Mouse (Mus musculus): ENCODE data around the gene Arrdc2. TPM values are rescaled to one million over a fixed set of nuclear protein-coding genes. Genes with fewer than 3 reads are reported as not detected.

Gene Arrdc2
- polyA plus RNA-seq, 1 experiment from 2014 or later = 2.4 TPM

DNA sequence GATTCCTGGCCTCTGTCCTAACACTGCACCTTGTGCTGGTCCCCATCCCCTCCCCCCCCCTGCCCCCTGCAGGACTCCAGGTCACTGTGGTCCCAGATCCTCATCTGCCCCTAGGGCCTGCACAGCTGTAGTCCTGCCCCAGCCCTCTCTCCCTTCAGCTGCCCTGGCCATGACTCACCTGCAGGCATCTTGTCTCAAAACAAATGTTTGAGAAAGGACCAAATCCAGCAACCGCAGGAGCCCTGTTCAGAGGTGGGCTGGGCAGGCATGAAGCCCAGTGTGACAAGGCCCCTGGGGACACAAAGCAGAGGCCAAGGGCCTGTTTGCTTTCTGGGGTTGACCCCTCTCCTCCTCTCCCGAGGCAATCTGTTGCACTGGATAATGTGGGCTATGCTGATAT lies 38.7 kb upstream of the Arrdc2 start:
- Histone ChIP-seq H3K9ac (ENCODE audit: low read depth, low read length) (no peak overlapping the region), H3K4me3 (ENCODE audit: low read depth, low read length) (no peak overlapping the region), H3K4me2 (no peak overlapping the region), H3K27me3 (ENCODE audit: control insufficient read depth, insufficient read depth, low read length) (no peaks in the 10 kb centered on the region), H3K36me3 (ENCODE audit: control insufficient read depth, insufficient read depth, low read length) (no peaks in the 10 kb centered on the region), H3K4me1 (ENCODE audit: control insufficient read depth, insufficient read depth, low read length) (peaks cover 6% of the 10 kb centered on the region; the same call in 1 of the 2 replicates), H3K27ac (ENCODE audit: low read depth, low read length) (no peak overlapping the region), H3K9me3 (replicated peaks; ENCODE audit: control insufficient read depth, low read length) (no peaks in the 10 kb centered on the region)
- WGBS (ENCODE audit: insufficient replicate concordance) = 43% methylated on average over 2 of the region's 2 CpGs
- no peak for ATAC-seq (replicated peaks; ENCODE audit: insufficient number of reproducible peaks, low FRiP score, low TSS enrichment)

DNA sequence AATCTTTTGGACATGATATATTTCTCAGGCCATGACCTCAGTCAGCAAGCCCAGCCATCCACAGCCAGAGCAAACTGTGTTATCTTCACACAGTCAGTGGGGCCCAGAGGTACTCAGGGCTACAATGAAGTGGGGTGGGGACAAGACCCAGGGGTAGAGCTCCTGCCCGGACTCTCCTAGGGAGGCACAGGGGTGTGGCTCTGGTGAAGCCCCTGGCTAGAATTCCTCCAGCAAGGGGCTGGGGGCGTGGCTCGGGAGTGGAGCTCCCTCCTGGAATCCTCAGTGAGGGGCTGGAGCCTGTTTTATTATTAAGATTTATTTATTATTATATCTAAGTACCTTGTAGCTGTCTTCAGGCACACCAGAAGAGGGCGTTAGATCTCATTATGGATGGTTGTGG lies 36.9 kb upstream of the Arrdc2 start:
- H3K36me3 ChIP-seq (ENCODE audit: control insufficient read depth, insufficient read depth, low read length) = no peaks in the 10 kb centered on the region
- H3K4me1 ChIP-seq (ENCODE audit: control insufficient read depth, insufficient read depth, low read length) = peaks cover 6% of the 10 kb centered on the region; the same call in 1 of the 2 replicates
- no peaks in the 10 kb centered on the region for H3K27me3 ChIP-seq (ENCODE audit: control insufficient read depth, insufficient read depth, low read length)
- H3K4me3 ChIP-seq (ENCODE audit: low read depth, low read length) = no peak overlapping the region
- H3K4me2 ChIP-seq = no peak overlapping the region
- no peaks in the 10 kb centered on the region for H3K9me3 ChIP-seq (replicated peaks; ENCODE audit: control insufficient read depth, low read length)
- ATAC-seq (replicated peaks; ENCODE audit: insufficient number of reproducible peaks, low FRiP score, low TSS enrichment) = no peak
- 52% methylated on average over 4 of the region's 4 CpGs for WGBS (ENCODE audit: insufficient replicate concordance)
- no peak overlapping the region for H3K27ac ChIP-seq (ENCODE audit: low read depth, low read length)
- H3K9ac ChIP-seq (ENCODE audit: low read depth, low read length) = no peak overlapping the region

DNA sequence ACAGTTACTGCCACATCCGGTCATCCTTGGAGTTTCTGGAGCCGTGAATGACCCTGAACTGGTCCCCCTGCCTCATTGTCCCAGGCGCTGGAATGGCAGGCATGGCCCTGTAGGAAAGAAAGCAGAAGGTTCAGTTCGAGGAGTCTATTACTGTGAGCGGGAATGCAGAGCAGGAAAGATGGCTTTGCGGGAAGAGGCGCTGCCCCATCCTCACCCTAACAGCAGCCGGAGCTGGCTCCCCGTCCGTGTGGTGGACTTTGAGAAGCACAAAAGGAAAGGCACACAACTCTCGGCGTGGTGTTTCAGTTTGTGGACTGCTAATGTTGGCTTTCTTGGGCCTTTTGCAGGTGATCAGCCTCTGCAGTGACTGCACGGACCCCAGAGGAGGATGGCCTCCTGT lies 34.9 kb upstream of the Arrdc2 start:
- H3K27me3 ChIP-seq (ENCODE audit: control insufficient read depth, insufficient read depth, low read length) = no peaks in the 10 kb centered on the region
- H3K9ac ChIP-seq (ENCODE audit: low read depth, low read length) = no peak overlapping the region
- no peaks in the 10 kb centered on the region for H3K9me3 ChIP-seq (replicated peaks; ENCODE audit: control insufficient read depth, low read length)
- no peak overlapping the region for H3K4me3 ChIP-seq (ENCODE audit: low read depth, low read length)
- H3K36me3 ChIP-seq (ENCODE audit: control insufficient read depth, insufficient read depth, low read length) = no peaks in the 10 kb centered on the region
- WGBS (ENCODE audit: insufficient replicate concordance) = 86% methylated on average over 13 of the region's 13 CpGs
- no peak for ATAC-seq (replicated peaks; ENCODE audit: insufficient number of reproducible peaks, low FRiP score, low TSS enrichment)
- H3K4me1 ChIP-seq (ENCODE audit: control insufficient read depth, insufficient read depth, low read length) = peaks cover 3% of the 10 kb centered on the region; the same call in 1 of the 2 replicates
- H3K27ac ChIP-seq (ENCODE audit: low read depth, low read length) = no peak overlapping the region
- no peak overlapping the region for H3K4me2 ChIP-seq

DNA sequence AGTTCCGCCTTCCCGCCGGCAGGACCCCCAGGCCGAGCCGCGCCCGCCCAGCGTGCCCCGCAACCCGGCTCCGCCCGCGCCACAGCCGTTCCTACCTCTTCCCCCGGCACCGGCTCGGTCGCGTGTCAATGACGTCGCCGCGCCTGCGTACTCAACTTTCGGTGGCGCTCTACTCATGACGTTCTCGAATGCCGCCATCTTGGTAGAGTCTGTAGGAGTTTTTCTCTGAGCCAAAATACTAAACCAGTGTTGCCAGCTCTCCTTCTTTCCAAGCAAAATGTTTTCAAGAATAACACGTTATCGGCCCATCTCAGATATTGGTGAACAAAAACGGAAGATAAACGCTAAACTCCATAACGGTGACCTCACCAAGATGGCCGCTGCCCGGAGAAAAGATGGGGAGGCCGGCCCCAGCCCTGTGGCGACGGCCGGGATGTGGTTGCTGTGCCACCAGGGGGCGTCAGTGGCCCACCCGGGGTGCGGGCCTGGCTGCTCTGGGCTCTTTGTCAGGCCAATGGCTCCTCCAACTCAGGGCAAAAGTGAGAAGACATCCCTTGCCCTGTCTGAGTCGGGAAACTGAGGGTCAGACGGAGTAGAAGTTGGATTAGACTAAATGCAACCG lies 34.0 kb upstream of the Arrdc2 start, which contains the start of gene Ccdc124:
Ccdc124 (minus strand) TSS at position 572 of the 622 bp plus-strand sequence.
- peak; percentile 80 for ATAC-seq (replicated peaks; ENCODE audit: insufficient number of reproducible peaks, low FRiP score, low TSS enrichment)
- no peaks in the 10 kb centered on the region for H3K27me3 ChIP-seq (ENCODE audit: control insufficient read depth, insufficient read depth, low read length)
- H3K4me3 ChIP-seq (ENCODE audit: low read depth, low read length) = peak within 1 kb of the TSS; percentile 79
- peak within 1 kb of the TSS; percentile 73 for H3K27ac ChIP-seq (ENCODE audit: low read depth, low read length)
- no peaks in the 10 kb centered on the region for H3K9me3 ChIP-seq (replicated peaks; ENCODE audit: control insufficient read depth, low read length)
- peak within 1 kb of the TSS; percentile 83 for H3K9ac ChIP-seq (ENCODE audit: low read depth, low read length)
- H3K4me2 ChIP-seq = peak within 1 kb of the TSS; percentile 89
- 1% methylated on average over 43 of the region's 46 CpGs for WGBS (ENCODE audit: insufficient replicate concordance)
- peaks cover 12% of the 10 kb centered on the region for H3K4me1 ChIP-seq (ENCODE audit: control insufficient read depth, insufficient read depth, low read length)
- no peaks in the 10 kb centered on the region for H3K36me3 ChIP-seq (ENCODE audit: control insufficient read depth, insufficient read depth, low read length)

DNA sequence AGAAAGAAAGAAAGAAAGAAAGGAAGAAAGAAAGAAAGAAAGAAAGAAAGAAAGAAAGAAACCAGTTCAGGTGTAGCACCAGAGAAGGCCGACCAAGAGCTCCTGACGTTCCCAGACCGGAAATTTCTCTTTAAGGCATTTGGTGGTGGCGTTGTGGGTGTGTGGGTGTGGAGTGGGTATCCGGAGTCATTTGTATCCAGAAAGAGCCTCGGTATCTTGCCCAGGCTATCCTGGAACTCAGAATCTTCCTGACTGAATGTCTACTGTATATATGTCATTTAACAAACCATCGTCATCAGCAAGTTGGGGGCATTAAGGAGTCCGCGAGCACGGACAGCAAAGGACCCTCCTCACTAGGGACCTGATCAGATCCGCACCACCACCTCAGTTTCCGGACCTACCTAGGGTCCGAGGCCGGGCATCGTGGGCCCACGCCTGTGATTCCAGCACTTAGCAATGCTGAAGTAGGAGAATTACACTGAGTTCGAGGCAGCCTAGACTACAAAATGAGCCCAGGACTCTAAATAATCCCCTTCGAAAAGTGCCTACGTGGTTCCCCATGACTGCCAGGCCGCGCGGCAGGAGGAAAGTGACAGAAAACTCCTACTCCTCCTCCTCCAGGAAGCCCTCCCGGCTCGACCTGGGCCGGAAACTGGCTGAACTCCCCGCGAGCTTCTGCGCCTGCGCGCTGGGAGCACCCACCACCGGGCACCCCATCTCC lies 33.3 kb upstream of the Arrdc2 start:
- Histone ChIP-seq H3K36me3 (ENCODE audit: control insufficient read depth, insufficient read depth, low read length) (no peaks in the 10 kb centered on the region), H3K4me2 (peak overlapping the region; percentile 89), H3K4me1 (ENCODE audit: control insufficient read depth, insufficient read depth, low read length) (peaks cover 15% of the 10 kb centered on the region), H3K9me3 (replicated peaks; ENCODE audit: control insufficient read depth, low read length) (no peaks in the 10 kb centered on the region), H3K27me3 (ENCODE audit: control insufficient read depth, insufficient read depth, low read length) (no peaks in the 10 kb centered on the region), H3K27ac (ENCODE audit: low read depth, low read length) (peak overlapping the region; percentile 73), H3K9ac (ENCODE audit: low read depth, low read length) (peak overlapping the region; percentile 83), H3K4me3 (ENCODE audit: low read depth, low read length) (peak overlapping the region; percentile 79)
- 4% methylated on average over 31 of the region's 31 CpGs for WGBS (ENCODE audit: insufficient replicate concordance)
- ATAC-seq (replicated peaks; ENCODE audit: insufficient number of reproducible peaks, low FRiP score, low TSS enrichment) = no peak

DNA sequence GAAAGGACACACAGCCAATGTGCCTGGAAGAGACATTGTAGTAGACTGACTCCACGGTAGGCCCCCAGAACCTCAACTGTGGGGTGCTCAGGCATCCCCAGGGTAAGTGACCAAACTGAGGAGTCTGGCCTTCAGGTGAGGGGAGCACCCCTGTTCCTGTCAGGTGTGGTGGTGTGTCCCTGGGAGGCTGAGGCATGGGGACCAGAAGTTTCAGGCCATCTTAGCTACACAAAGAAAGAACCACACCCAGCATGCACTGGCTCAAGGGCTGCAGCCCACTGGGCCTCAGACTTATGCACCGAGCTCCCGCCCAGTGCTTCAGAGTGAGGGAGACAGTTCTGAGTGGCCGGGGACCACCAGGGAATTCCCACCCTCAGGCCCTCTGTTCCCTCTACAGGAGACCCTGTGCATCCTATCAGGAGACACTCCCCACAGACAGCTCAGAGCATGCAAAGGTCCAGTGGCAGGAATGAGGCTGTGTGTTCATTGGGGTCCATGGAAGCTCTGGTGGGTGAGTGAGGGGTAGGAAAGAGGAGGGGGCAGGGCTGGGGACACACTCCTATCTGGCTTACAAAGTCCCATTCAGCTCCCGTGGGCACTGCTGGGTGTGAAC lies 31.8 kb upstream of the Arrdc2 start:
- no peak for ATAC-seq (replicated peaks; ENCODE audit: insufficient number of reproducible peaks, low FRiP score, low TSS enrichment)
- Histone ChIP-seq H3K4me3 (ENCODE audit: low read depth, low read length) (no peak overlapping the region), H3K9me3 (replicated peaks; ENCODE audit: control insufficient read depth, low read length) (no peaks in the 10 kb centered on the region), H3K36me3 (ENCODE audit: control insufficient read depth, insufficient read depth, low read length) (no peaks in the 10 kb centered on the region), H3K27me3 (ENCODE audit: control insufficient read depth, insufficient read depth, low read length) (no peaks in the 10 kb centered on the region), H3K27ac (ENCODE audit: low read depth, low read length) (peak overlapping the region; percentile 30; the same call in 1 of the 2 replicates), H3K9ac (ENCODE audit: low read depth, low read length) (no peak overlapping the region), H3K4me2 (no peak overlapping the region), H3K4me1 (ENCODE audit: control insufficient read depth, insufficient read depth, low read length) (peaks cover 17% of the 10 kb centered on the region)
- WGBS (ENCODE audit: insufficient replicate concordance) = 80% methylated on average over 5 of the region's 5 CpGs

DNA sequence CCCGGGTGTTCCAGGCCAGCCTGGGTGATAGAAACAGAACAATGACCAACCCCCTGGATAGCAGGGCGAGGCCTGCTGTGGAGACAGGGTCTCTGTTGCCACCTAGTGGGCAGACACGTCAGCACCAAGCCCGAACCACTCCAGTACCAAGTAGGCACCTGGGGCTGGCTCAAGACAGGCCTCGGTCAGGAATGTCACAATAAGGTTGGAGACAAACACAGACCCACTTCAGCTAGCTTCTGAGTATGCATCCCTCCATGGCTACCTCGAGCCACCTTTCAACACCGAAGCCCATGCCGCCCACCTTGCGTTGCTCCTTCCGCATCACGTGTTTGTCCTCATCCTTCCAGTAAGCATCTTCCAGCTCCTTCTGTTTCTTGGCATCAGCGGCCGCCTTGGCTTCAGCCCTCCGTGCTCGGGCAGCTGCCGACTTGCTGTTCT lies 30.1 kb upstream of the Arrdc2 start:
- H3K9ac ChIP-seq (ENCODE audit: low read depth, low read length) = no peak overlapping the region
- no peak overlapping the region for H3K4me3 ChIP-seq (ENCODE audit: low read depth, low read length)
- 47% methylated on average over 16 of the region's 16 CpGs for WGBS (ENCODE audit: insufficient replicate concordance)
- peaks cover under 1% of the 10 kb centered on the region for H3K27me3 ChIP-seq (ENCODE audit: control insufficient read depth, insufficient read depth, low read length)
- no peaks in the 10 kb centered on the region for H3K36me3 ChIP-seq (ENCODE audit: control insufficient read depth, insufficient read depth, low read length)
- no peaks in the 10 kb centered on the region for H3K9me3 ChIP-seq (replicated peaks; ENCODE audit: control insufficient read depth, low read length)
- H3K4me2 ChIP-seq = no peak overlapping the region
- no peak; the same call in 1 of the 2 replicates for ATAC-seq (replicated peaks; ENCODE audit: insufficient number of reproducible peaks, low FRiP score, low TSS enrichment)
- H3K4me1 ChIP-seq (ENCODE audit: control insufficient read depth, insufficient read depth, low read length) = peaks cover 25% of the 10 kb centered on the region
- H3K27ac ChIP-seq (ENCODE audit: low read depth, low read length) = no peak overlapping the region

DNA sequence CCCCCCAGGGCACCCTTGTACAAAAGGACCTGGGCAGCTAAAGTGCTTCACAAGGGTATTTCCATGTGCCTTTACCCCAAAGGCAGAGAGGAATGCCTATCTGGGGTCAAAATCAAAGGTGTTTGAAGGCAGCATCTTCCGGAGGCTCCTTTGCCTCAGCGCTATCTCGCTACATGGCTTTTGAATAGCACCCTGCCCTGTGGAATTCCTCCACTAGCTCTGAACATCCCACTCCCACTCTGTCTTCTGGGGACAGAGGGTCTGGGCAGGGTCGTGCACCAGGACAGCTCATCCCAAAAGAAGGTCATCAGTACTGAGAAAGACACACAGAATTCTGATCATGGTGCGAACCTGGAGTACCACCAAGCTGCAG lies 29.7 kb upstream of the Arrdc2 start:
- Histone ChIP-seq H3K4me3 (ENCODE audit: low read depth, low read length) (no peak overlapping the region), H3K4me2 (peak overlapping the region; percentile 52; the same call in 1 of the 2 replicates), H3K36me3 (ENCODE audit: control insufficient read depth, insufficient read depth, low read length) (no peaks in the 10 kb centered on the region), H3K9me3 (replicated peaks; ENCODE audit: control insufficient read depth, low read length) (no peaks in the 10 kb centered on the region), H3K27ac (ENCODE audit: low read depth, low read length) (no peak overlapping the region), H3K27me3 (ENCODE audit: control insufficient read depth, insufficient read depth, low read length) (peaks cover 5% of the 10 kb centered on the region), H3K4me1 (ENCODE audit: control insufficient read depth, insufficient read depth, low read length) (peaks cover 29% of the 10 kb centered on the region), H3K9ac (ENCODE audit: low read depth, low read length) (0 out of 2 replicates have a peak overlapping the region, but pooled peaks have one; percentile 23)
- 49% methylated on average over 5 of the region's 5 CpGs for WGBS (ENCODE audit: insufficient replicate concordance)
- ATAC-seq (replicated peaks; ENCODE audit: insufficient number of reproducible peaks, low FRiP score, low TSS enrichment) = no peak
